Mouse (Mus musculus) heart, embryonic 16.5 days (tissue): Measurements from ENCODE around the gene Mto1. TPM values are rescaled to one million over a fixed set of nuclear protein-coding genes. Genes with fewer than 3 reads are reported as not detected.
A peak's percentile ranks its signal among the peaks of the same experiment; 100 is the strongest.
"Not testable (repeated sequence)": the region's sequence is repeated elsewhere in the genome, so short reads cannot be mapped to it uniquely, and the experiment has no call there.

ENCODE experiments used
- ATAC-seq: fragments of 200-750 bp; cut with Nextera tagmentation; replicated peaks from 2 replicates; pipeline ENCODE4 v1.8.0; 2017; ENCODE audit warnings: moderate number of reproducible peaks; ENCODE audit not compliant: insufficient read depth, low FRiP score; ENCODE audit errors: extremely low read depth
- H3K27ac ChIP-seq: fragments of 300-500 bp; sonication (generic); 2 replicates; pipeline ENCODE4 v1.5.1; 2014; ENCODE audit warnings: mild to moderate bottlenecking, low read length, control low read depth, moderate library complexity
- H3K27me3 ChIP-seq: fragments of 300-500 bp; sonication (generic); 2 replicates; pipeline ENCODE4 v1.6.1; 2014; ENCODE audit warnings: low read length, mixed read lengths; ENCODE audit not compliant: control insufficient read depth, insufficient read depth
- H3K36me3 ChIP-seq: fragments of 300-500 bp; sonication (generic); 2 replicates; pipeline ENCODE4 v1.6.1; 2014; ENCODE audit not compliant: control insufficient read depth, insufficient read depth
- H3K4me1 ChIP-seq: fragments of 300-500 bp; sonication (generic); 2 replicates; pipeline ENCODE4 v1.6.1; 2014; ENCODE audit warnings: low read length, mixed read lengths; ENCODE audit not compliant: control insufficient read depth, insufficient read depth
- H3K4me2 ChIP-seq: fragments of 300-500 bp; sonication (generic); 2 replicates; pipeline ENCODE4 v1.6.1; 2014; ENCODE audit warnings: low read depth, mild to moderate bottlenecking, control low read depth, low read length
- H3K4me3 ChIP-seq: fragments of 300-500 bp; sonication (generic); 2 replicates; pipeline ENCODE4 v1.5.1; 2014; ENCODE audit warnings: mild to moderate bottlenecking, control low read depth, low read length
- H3K9ac ChIP-seq: fragments of 300-500 bp; sonication (generic); 2 replicates; pipeline ENCODE4 v1.6.1; 2014; ENCODE audit warnings: low read length, control low read depth
- H3K9me3 ChIP-seq: fragments of 300-500 bp; sonication (generic); replicated peaks from 2 replicates; pipeline ENCODE4 v1.6.1; 2016; ENCODE audit warnings: low read length; ENCODE audit not compliant: control insufficient read depth
- WGBS: fragments of 180-500 bp; shearing (Covaris S2); extraction: QIAGEN DNeasy Blood & Tissue Kit; methylation state at CpG from one replicate; pipeline ENCODE4 v1.1.7; 2014; 5-methylcytosine and 5-hydroxymethylcytosine counted together
- polyA plus RNA-seq: library from polyadenylated mRNA; unstranded; fragments of >200 nt; fragmentation: Nextera tagmentation; extraction: Ambion mirVana; gene quantifications from 2 replicates; pipeline ENCODE4 v1.2.1, GENCODE M21; 2015

Mto1 gene
- polyA plus RNA-seq, 1 experiment from 2014 or later, result 32.8 TPM

- Histone ChIP-seq H3K4me1 (peaks cover 7% of the 10 kb centered on the region), H3K27me3 (no peaks in the 10 kb centered on the region), H3K4me3 (no peak overlapping the region), H3K4me2 (no peak overlapping the region), H3K36me3 (peaks cover 53% of the 10 kb centered on the region), H3K27ac (no peak overlapping the region), H3K9ac (no peak overlapping the region), H3K9me3 (no peaks in the 10 kb centered on the region)
- ATAC-seq, result no peak
- 88% methylated on average over 8 of the region's 8 CpGs for WGBS
These were observed 25.6 kb downstream of the Mto1 start for GRCm38 (mm10) chr9:78473588-78473987.

GRCm38 (mm10) chr9:78474270-78474669 is 26.3 kb downstream of the Mto1 start:
- ATAC-seq, result no peak
- Histone ChIP-seq H3K27ac (no peak overlapping the region), H3K27me3 (no peaks in the 10 kb centered on the region), H3K4me2 (no peak overlapping the region), H3K36me3 (peaks cover 53% of the 10 kb centered on the region), H3K4me1 (peaks cover 12% of the 10 kb centered on the region), H3K9ac (no peak overlapping the region), H3K9me3 (no peaks in the 10 kb centered on the region), H3K4me3 (no peak overlapping the region)
- 69% methylated on average over 2 of the region's 2 CpGs for WGBS

- ATAC-seq, result no peak
- Histone ChIP-seq H3K4me2 (no peak overlapping the region), H3K4me3 (no peak overlapping the region), H3K4me1 (peaks cover 15% of the 10 kb centered on the region), H3K27me3 (no peaks in the 10 kb centered on the region), H3K27ac (no peak overlapping the region), H3K36me3 (peaks cover 54% of the 10 kb centered on the region), H3K9me3 (no peaks in the 10 kb centered on the region), H3K9ac (no peak overlapping the region)
- 80% methylated on average over 5 of the region's 5 CpGs for WGBS
These were observed 26.9 kb downstream of the Mto1 start for GRCm38 (mm10) chr9:78474771-78475382.

- Histone ChIP-seq H3K27me3 (no peaks in the 10 kb centered on the region), H3K9me3 (no peaks in the 10 kb centered on the region), H3K4me2 (no peak overlapping the region), H3K36me3 (peaks cover 50% of the 10 kb centered on the region), H3K4me1 (peaks cover 15% of the 10 kb centered on the region), H3K9ac (no peak overlapping the region), H3K4me3 (no peak overlapping the region), H3K27ac (no peak overlapping the region)
- no peak for ATAC-seq
- 81% methylated on average over 2 of the region's 2 CpGs for WGBS
These were observed 27.4 kb downstream of the Mto1 start for GRCm38 (mm10) chr9:78475383-78475780.

- Histone ChIP-seq H3K27ac (no peak overlapping the region), H3K9me3 (no peaks in the 10 kb centered on the region), H3K9ac (no peak overlapping the region), H3K36me3 (peaks cover 45% of the 10 kb centered on the region), H3K4me3 (no peak overlapping the region), H3K4me1 (peaks cover 15% of the 10 kb centered on the region), H3K27me3 (no peaks in the 10 kb centered on the region), H3K4me2 (no peak overlapping the region)
- ATAC-seq, result no peak
- WGBS, result 82% methylated on average over 4 of the region's 4 CpGs
These were observed 27.9 kb downstream of the Mto1 start for GRCm38 (mm10) chr9:78475873-78476272.

- H3K4me1 ChIP-seq, result peaks cover 15% of the 10 kb centered on the region
- no peaks in the 10 kb centered on the region for H3K27me3 ChIP-seq
- no peaks in the 10 kb centered on the region for H3K9me3 ChIP-seq
- 27% methylated on average over 1 of the region's 1 CpGs for WGBS
- no peak for ATAC-seq
- H3K9ac ChIP-seq, result no peak overlapping the region
- no peak overlapping the region for H3K4me2 ChIP-seq
- H3K36me3 ChIP-seq, result peaks cover 42% of the 10 kb centered on the region
- H3K4me3 ChIP-seq, result no peak overlapping the region
- 0 out of 2 replicates have a peak overlapping the region, but pooled peaks have one; percentile 23 for H3K27ac ChIP-seq
These were observed 28.6 kb downstream of the Mto1 start for GRCm38 (mm10) chr9:78476531-78477020.

- Histone ChIP-seq H3K4me2 (no peak overlapping the region), H3K36me3 (peaks cover 42% of the 10 kb centered on the region), H3K27ac (no peak overlapping the region; the same call in 1 of the 2 replicates), H3K4me3 (no peak overlapping the region), H3K4me1 (peaks cover 15% of the 10 kb centered on the region), H3K9me3 (no peaks in the 10 kb centered on the region), H3K9ac (no peak overlapping the region), H3K27me3 (no peaks in the 10 kb centered on the region)
- 12% methylated on average over 5 of the region's 5 CpGs for WGBS
- no peak for ATAC-seq
These were observed 29.1 kb downstream of the Mto1 start for GRCm38 (mm10) chr9:78477021-78477551.

- H3K36me3 ChIP-seq, result peaks cover 37% of the 10 kb centered on the region
- peak overlapping the region; percentile 10; the same call in 1 of the 2 replicates for H3K4me3 ChIP-seq
These were observed 30.1 kb downstream of the Mto1 start for GRCm38 (mm10) chr9:78478009-78478605.

GRCm38 (mm10) chr9:78479308-78479707 is 31.3 kb downstream of the Mto1 start:
- H3K4me3 ChIP-seq, result peak overlapping the region; percentile 100
- peak overlapping the region; percentile 59 for H3K9ac ChIP-seq
- H3K36me3 ChIP-seq, result peaks cover 31% of the 10 kb centered on the region
- not testable (repeated sequence) for H3K9me3 ChIP-seq, H3K27me3 ChIP-seq, H3K27ac ChIP-seq, ATAC-seq
- WGBS, result 17% methylated on average over 8 of the region's 8 CpGs
- peak overlapping the region; percentile 67 for H3K4me2 ChIP-seq
- peaks cover 21% of the 10 kb centered on the region for H3K4me1 ChIP-seq

More at GRCm38 (mm10) chr9:78478009-78478605, 30.1 kb downstream of the Mto1 start:
- not testable (repeated sequence) for H3K27ac ChIP-seq, H3K27me3 ChIP-seq, H3K9me3 ChIP-seq, ATAC-seq, H3K4me2 ChIP-seq
- WGBS, result 66% methylated on average over 1 of the region's 1 CpGs
- Histone ChIP-seq H3K4me1 (peaks cover 21% of the 10 kb centered on the region), H3K9ac (peak overlapping the region; percentile 20; the same call in 1 of the 2 replicates)
